Mouse (Mus musculus) liver, embryonic 14.5 days (tissue): ENCODE data around the gene Dnajb8.
A peak's percentile ranks its signal among the peaks of the same experiment; 100 is the strongest.

ENCODE experiments used
- CTCF ChIP-seq: IDR thresholded peaks from 2 replicates; pipeline ENCODE4 v1.5.1; 2016; ENCODE audit warnings: antibody characterized with exemption, low read depth, control low read depth
- EP300 ChIP-seq: IDR thresholded peaks from 2 replicates; pipeline ENCODE4 v1.6.1; 2016; ENCODE audit warnings: antibody characterized with exemption, low read depth

DNA sequence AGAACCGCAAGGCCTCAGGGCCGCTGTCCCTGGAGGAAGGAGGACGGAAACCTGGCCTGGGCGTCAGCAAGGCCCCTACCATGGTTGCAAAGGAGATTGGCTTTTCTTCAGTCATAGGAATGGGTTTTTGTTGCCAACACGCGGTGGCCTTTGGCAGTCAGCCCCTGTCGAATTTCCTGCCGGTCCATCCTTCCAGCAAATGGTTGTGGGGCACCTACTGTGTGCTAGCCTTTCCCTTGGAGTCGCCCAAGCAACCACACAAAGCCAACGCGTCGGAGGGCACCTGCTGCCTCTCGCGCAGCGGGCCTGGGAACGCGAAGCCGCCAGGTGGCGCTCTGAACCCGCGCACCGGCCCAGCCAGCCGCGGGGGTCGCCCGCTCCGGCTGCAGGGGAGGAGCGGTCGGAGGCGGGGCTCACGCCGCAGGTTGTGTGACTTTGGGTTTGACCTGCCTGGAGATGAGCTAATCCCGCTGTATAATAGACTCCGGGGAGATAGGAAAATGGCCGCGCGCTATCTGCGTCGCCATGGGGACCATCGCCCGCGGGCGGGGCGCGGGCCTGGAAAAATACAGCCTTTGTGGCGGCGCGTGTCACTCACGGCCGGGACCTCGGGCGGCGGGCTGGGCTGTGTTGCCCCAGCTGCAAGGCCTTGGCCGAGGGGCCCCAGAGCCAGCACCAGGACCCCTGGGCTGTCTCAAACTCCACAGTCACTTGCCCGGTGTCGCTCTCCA is 32.6 kb upstream of the Dnajb8 start:
- TF ChIP-seq CTCF: peak; percentile 78
- no peak for TF ChIP-seq EP300
